Mouse (Mus musculus): ENCODE measurements around the gene Olfr1359.
"Not testable (repeated sequence)": the region's sequence is repeated elsewhere in the genome, so short reads cannot be mapped to it uniquely, and the experiment has no call there.

The Olfr1359 gene

GRCm38 (mm10) chr13:21727948-21728572, 30.1 kb downstream of the Olfr1359 start:
- DNase-seq = no peak

DNA sequence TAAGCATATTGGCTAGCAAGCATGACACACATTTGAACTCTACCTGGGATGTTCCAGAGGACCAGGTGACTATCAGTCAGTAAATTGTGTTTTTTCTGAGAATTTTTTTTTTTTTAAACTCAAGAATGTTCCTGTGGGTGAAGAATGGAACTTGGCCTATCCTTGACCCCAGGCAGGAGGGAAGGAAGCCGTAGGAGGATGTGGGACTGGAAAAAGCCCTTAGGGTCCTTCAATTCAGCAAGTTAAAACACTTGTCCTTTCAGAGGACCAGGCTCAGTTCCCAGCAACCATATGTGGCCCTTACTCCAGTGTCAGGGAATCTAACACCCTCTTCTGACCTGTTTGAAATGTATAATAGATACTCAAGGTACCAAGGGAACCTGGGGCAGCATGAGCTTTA, 31.6 kb downstream of the Olfr1359 start:
- DNase-seq = no peak

GRCm38 (mm10) chr13:21733466-21733865, 35.6 kb downstream of the Olfr1359 start:
- DNase-seq = peak; percentile 13

- DNase-seq = peak; percentile 85
Observed at GRCm38 (mm10) chr13:21734010-21734905, 36.3 kb downstream of the Olfr1359 start.

DNA sequence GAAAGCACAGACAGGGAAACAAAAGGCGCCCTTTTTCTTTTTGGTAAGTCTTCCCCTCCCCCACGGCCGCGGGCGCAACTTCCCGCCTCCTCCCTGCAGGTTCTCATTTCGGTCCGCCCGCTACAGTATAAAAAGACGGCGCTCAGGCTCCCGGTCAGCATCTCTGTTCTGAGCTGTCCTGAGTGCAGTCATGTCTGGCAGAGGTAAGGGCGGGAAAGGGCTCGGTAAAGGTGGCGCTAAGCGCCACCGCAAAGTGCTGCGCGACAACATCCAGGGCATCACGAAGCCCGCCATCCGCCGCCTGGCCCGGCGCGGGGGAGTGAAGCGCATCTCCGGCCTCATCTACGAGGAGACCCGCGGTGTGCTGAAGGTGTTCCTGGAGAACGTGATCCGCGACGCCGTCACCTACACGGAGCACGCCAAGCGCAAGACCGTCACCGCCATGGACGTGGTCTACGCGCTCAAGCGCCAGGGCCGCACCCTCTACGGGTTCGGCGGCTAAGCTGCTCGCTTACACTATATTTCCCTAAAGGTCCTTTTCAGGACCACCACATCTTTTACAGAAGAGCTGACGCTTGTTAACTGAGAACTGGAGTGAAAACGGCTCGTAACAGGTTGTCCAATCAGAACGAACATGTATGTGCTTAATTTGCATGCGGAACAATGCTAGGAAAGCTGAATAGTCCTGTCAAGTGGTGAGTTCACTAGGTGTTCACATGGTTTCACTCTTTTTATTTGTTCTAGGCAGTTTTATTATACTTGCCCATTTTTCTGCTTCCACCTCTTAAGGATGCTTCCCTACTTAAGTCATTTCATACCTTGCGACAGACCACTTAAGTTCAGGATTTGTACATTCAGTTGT, 37.2 kb downstream of the Olfr1359 start, which contains the start of gene Hist1h4j:
TSS of gene Hist1h4j (plus strand) at position 159 of the 862 bp plus-strand sequence.
- DNase-seq = peak; percentile 86

GRCm38 (mm10) chr13:21745006-21745405, 47.1 kb downstream of the Olfr1359 start:
- DNase-seq = no peak

DNA sequence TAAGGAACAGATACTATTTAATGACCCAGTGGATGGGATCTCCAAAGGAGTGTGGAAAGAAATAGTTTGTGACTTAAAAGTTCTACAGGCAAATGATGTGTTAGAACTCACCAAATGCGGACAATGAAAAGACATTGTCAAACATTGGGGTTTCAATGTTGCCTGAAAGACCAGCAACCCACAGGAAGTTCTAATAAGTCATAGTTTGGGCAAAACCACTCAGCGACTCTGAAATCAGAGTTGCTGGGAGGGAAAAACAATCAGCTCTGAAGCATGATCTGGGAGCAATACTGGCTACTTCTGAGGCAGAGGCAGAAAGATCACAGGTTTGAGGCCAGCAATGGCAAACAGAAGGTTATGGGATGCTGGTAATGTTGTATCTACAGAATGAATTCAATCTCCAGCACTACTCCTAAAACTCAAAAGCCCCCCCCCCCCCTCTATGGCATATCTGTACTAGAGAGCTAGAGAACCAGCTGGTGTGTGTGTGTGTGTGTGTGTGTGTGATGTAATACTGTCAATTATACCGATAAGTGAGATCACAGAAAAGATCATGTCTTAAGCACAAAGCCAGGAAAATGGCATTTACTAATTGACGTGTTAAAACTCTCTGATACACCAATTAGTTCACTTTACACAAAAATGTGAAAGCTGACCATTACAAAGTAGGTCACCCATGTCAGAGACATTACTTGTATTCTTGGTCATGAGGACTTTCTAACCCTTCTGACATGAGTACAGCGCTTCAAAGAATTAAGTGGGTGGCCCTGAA, 51.7 kb downstream of the Olfr1359 start:
- no peak for DNase-seq

DNA sequence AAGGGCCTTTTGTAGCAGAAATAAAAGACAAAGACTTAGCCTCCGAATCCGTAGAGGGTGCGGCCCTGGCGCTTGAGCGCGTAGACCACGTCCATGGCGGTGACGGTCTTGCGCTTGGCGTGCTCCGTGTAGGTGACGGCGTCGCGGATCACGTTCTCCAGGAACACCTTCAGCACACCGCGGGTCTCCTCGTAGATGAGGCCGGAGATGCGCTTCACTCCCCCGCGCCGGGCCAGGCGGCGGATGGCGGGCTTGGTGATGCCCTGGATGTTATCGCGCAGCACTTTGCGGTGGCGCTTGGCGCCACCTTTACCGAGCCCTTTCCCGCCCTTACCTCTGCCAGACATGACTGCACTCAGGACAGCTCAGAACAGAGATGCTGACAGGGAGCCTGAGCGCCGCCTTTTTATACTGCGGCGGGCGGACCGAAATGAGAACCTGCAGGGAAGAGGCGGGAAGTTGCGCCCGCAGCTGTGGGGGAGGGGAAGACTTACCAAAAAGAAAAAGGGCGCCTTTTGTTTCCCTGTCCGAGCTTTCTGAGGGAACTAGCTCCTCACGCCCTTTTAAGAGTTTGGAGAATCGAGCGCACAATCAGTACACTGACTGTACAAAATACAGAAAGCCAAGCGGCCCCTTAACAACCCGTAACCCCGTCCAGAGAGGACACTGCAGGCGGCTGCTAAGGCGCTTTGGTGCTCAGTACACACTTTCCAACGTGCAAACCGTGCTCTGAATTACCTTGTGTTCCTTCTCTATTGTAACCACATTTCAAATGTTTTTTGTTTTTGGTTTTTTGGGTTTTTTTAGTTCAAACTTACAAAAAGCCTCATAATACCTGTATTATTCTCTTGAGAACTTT, 52.5 kb downstream of the Olfr1359 start, which contains the start of gene Hist1h4k:
TSS of gene Hist1h4k (minus strand) at position 347 of the 859 bp plus-strand sequence.
- peak; percentile 96 for DNase-seq

- DNase-seq = no peak
Observed at GRCm38 (mm10) chr13:21751417-21751816, 53.5 kb downstream of the Olfr1359 start.

GRCm38 (mm10) chr13:21751827-21752226, 53.9 kb downstream of the Olfr1359 start:
- DNase-seq = no peak

- no peak for DNase-seq
Observed at GRCm38 (mm10) chr13:21752356-21752755, 54.4 kb downstream of the Olfr1359 start.

GRCm38 (mm10) chr13:21753051-21753523, 55.2 kb downstream of the Olfr1359 start:
- no peak for DNase-seq

GRCm38 (mm10) chr13:21753524-21754285, 55.8 kb downstream of the Olfr1359 start, which contains the start of the genes Hist1h2ak and Hist1h2bn:
TSS of gene Hist1h2ak (minus strand) at chr13:21753827.
TSS of gene Hist1h2bn (plus strand) at chr13:21754123.
- DNase-seq = peak; percentile 86

- DNase-seq = not testable (repeated sequence)
Observed at GRCm38 (mm10) chr13:21754294-21755001, 56.5 kb downstream of the Olfr1359 start.

DNA sequence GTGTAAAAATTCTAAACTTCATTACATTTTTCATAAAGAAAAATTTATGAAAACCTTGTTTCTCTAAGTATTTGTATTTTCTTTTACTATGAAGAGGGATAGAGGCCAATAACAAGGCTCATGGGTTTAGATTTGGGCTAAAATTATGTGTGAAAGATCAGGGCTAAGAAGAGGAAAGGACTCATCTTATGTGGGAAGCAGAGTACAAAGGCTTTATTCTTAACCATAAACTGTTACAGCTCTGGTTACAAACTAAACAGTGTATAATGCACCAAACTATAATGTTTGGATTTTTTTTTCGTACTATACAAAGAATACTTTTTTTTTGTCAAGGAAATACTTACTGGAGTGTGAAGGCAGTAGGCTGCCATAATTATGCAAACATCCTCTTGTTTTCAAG, 57.8 kb downstream of the Olfr1359 start:
- no peak for DNase-seq

All from cerebellum, adult 9-11 months (tissue).